Mouse (Mus musculus): Measurements from ENCODE around the gene Mllt1. TPM values are rescaled to one million over a fixed set of nuclear protein-coding genes. Genes with fewer than 3 reads are reported as not detected.

Mllt1 gene
- polyA plus RNA-seq, 1 experiment from 2014 or later = 50.5 TPM

DNA sequence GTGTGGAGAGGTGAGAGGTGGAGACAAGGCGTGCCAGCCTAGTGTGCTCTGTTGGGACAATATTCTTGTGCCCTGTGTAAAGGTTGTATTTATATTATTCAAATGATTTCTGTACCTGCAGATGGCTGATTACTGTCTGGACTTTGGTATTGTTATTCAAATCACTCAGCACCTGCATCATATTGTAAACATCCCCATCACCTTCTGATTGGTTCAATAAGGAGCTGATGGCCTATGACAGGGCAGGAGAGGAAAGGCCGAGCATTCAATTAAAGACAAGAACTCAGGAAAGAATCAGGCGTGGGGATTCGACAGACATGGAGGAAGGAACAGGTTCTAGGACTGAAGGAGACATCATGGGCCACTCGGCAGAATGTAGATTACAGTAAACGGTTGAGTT, 28.4 kb upstream of the Mllt1 start:
- Histone ChIP-seq H3K27me3 (no peaks in the 10 kb centered on the region), H3K27ac (no peak overlapping the region), H3K9ac (no peak overlapping the region), H3K4me3 (no peak overlapping the region), H3K4me2 (no peak overlapping the region), H3K9me3 (no peaks in the 10 kb centered on the region), H3K4me1 (no peaks in the 10 kb centered on the region), H3K36me3 (no peaks in the 10 kb centered on the region)
- 79% methylated on average over 6 of the region's 6 CpGs for WGBS
- no peak for ATAC-seq (ENCODE audit: insufficient number of reproducible peaks, low FRiP score, low TSS enrichment, low read depth)

- Histone ChIP-seq H3K36me3 (no peaks in the 10 kb centered on the region), H3K4me1 (no peaks in the 10 kb centered on the region), H3K9ac (no peak overlapping the region), H3K27me3 (no peaks in the 10 kb centered on the region), H3K9me3 (no peaks in the 10 kb centered on the region), H3K27ac (no peak overlapping the region), H3K4me2 (no peak overlapping the region), H3K4me3 (no peak overlapping the region)
- no peak for ATAC-seq (ENCODE audit: insufficient number of reproducible peaks, low FRiP score, low TSS enrichment, low read depth)
- 79% methylated on average over 5 of the region's 5 CpGs for WGBS
These were observed 27.6 kb upstream of the Mllt1 start for GRCm38 (mm10) chr17:56962642-56963405.

DNA sequence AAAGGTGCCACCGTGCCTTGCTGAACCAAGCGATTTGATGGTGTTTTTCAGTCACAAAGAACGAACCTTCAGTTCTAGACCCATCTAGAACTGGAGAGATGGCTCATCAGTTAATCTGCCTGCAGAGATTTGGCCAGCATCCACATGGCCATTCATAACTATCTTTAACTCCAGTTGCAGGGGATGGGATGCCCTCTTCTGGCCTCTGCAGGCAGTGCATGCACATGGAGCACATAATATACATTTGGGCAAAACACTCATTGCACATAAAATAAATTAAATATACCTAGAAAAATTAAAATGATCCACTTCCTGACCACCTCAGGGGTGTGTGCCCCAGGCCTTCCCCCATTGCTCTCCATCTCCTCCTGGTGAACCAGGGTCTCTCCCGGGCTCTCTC, 26.7 kb upstream of the Mllt1 start:
- 88% methylated on average over 4 of the region's 4 CpGs for WGBS
- Histone ChIP-seq H3K4me3 (no peak overlapping the region), H3K36me3 (no peaks in the 10 kb centered on the region), H3K4me1 (no peaks in the 10 kb centered on the region), H3K9me3 (no peaks in the 10 kb centered on the region), H3K27me3 (no peaks in the 10 kb centered on the region), H3K27ac (no peak overlapping the region), H3K9ac (no peak overlapping the region), H3K4me2 (no peak overlapping the region)
- no peak for ATAC-seq (ENCODE audit: insufficient number of reproducible peaks, low FRiP score, low TSS enrichment, low read depth)

GRCm38 (mm10) chr17:56958667-56959066, 23.5 kb upstream of the Mllt1 start:
- H3K4me2 ChIP-seq = no peak overlapping the region
- H3K4me3 ChIP-seq = no peak overlapping the region
- H3K27ac ChIP-seq = no peak overlapping the region
- no peak for ATAC-seq (ENCODE audit: insufficient number of reproducible peaks, low FRiP score, low TSS enrichment, low read depth)
- H3K36me3 ChIP-seq = no peaks in the 10 kb centered on the region
- H3K27me3 ChIP-seq = no peaks in the 10 kb centered on the region
- 76% methylated on average over 4 of the region's 4 CpGs for WGBS
- H3K4me1 ChIP-seq = no peaks in the 10 kb centered on the region
- no peak overlapping the region for H3K9ac ChIP-seq
- H3K9me3 ChIP-seq = no peaks in the 10 kb centered on the region

DNA sequence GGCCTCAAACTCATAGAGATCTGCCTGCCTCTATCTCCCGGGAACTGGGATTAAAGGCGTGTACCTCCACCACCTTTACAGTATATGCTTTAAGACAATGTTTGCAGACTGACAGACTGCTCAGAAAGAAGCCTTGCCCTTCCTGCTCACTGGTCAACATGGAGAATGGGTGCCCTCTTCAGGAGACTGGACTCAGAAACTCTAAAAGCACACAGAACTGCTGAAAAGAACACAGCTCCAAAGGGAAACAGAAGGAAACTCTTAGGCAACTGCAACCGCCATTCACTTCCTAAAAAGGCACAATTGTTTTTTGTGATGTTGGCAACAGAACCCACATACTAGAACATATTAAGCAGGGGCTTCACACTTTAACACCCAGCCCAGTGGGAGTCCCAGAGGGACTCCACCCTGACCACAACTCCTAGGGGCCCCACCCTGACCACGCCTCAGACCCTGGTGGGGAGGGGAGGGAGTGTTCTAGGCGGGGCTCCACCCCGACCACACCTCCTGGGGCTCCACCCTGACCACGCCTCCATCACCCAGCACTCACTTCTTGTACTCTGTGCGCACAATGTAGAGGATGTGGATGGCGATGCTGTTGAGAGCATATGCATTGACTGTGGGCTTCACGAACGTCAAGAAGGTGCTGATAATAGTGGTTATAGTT, 22.7 kb upstream of the Mllt1 start:
- H3K4me3 ChIP-seq = no peak overlapping the region
- no peak overlapping the region for H3K4me2 ChIP-seq
- H3K36me3 ChIP-seq = no peaks in the 10 kb centered on the region
- 0 out of 2 replicates have a peak, but pooled peaks have one; percentile 65 for ATAC-seq (ENCODE audit: insufficient number of reproducible peaks, low FRiP score, low TSS enrichment, low read depth)
- H3K9ac ChIP-seq = no peak overlapping the region
- H3K4me1 ChIP-seq = no peaks in the 10 kb centered on the region
- H3K9me3 ChIP-seq = no peaks in the 10 kb centered on the region
- 27% methylated on average over 11 of the region's 11 CpGs for WGBS
- no peaks in the 10 kb centered on the region for H3K27me3 ChIP-seq
- no peak overlapping the region for H3K27ac ChIP-seq

- ATAC-seq (ENCODE audit: insufficient number of reproducible peaks, low FRiP score, low TSS enrichment, low read depth) = no peak
- no peaks in the 10 kb centered on the region for H3K9me3 ChIP-seq
- H3K4me3 ChIP-seq = no peak overlapping the region
- 79% methylated on average over 7 of the region's 7 CpGs for WGBS
- no peaks in the 10 kb centered on the region for H3K36me3 ChIP-seq
- no peaks in the 10 kb centered on the region for H3K27me3 ChIP-seq
- H3K27ac ChIP-seq = no peak overlapping the region
- no peak overlapping the region for H3K4me2 ChIP-seq
- no peaks in the 10 kb centered on the region for H3K4me1 ChIP-seq
- H3K9ac ChIP-seq = no peak overlapping the region
These were observed 19.7 kb upstream of the Mllt1 start for GRCm38 (mm10) chr17:56954871-56955270.

DNA sequence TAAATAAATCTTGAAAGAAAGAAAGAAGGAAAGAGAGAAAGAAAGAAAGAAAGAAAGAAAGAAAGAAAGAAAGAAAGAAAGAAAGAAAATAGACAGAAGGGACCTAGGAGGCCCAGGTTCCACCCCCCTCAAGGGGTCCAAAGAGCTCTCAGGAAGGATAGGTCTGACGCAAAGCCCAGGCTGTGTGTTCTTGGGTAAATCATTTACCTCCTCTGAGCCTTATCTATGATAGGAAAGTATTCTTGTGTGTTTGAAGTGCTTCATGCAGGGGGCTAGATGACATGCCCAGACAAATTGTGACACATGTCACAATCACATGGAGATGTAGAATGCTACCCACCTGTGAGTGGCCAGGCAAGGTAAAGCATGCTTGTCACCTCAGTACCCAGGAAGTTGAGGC, 17.4 kb upstream of the Mllt1 start:
- ATAC-seq (ENCODE audit: insufficient number of reproducible peaks, low FRiP score, low TSS enrichment, low read depth) = no peak
- 100% methylated on average over 1 of the region's 1 CpGs for WGBS
- no peaks in the 10 kb centered on the region for H3K4me1 ChIP-seq

GRCm38 (mm10) chr17:56950915-56951314, 15.7 kb upstream of the Mllt1 start:
- H3K9me3 ChIP-seq = no peaks in the 10 kb centered on the region
- no peaks in the 10 kb centered on the region; the same call in 1 of the 2 replicates for H3K27me3 ChIP-seq
- ATAC-seq (ENCODE audit: insufficient number of reproducible peaks, low FRiP score, low TSS enrichment, low read depth) = no peak
- no peak overlapping the region for H3K27ac ChIP-seq
- no peak overlapping the region for H3K4me2 ChIP-seq
- H3K36me3 ChIP-seq = no peaks in the 10 kb centered on the region
- no peak overlapping the region for H3K4me3 ChIP-seq
- no peaks in the 10 kb centered on the region for H3K4me1 ChIP-seq
- H3K9ac ChIP-seq = no peak overlapping the region
- WGBS = 13% methylated on average over 3 of the region's 3 CpGs

More for the DNA sequence above, 17.4 kb upstream of the Mllt1 start:
- no peaks in the 10 kb centered on the region for H3K27me3 ChIP-seq
- no peaks in the 10 kb centered on the region for H3K36me3 ChIP-seq
- H3K9ac ChIP-seq = no peak overlapping the region
- no peaks in the 10 kb centered on the region for H3K9me3 ChIP-seq
- H3K27ac ChIP-seq = no peak overlapping the region
- no peak overlapping the region for H3K4me3 ChIP-seq
- H3K4me2 ChIP-seq = no peak overlapping the region

GRCm38 (mm10) chr17:56938751-56939150, 3.5 kb upstream of the Mllt1 start:
- WGBS = 70% methylated on average over 4 of the region's 4 CpGs
- H3K9me3 ChIP-seq = no peaks in the 10 kb centered on the region
- no peak for ATAC-seq (ENCODE audit: insufficient number of reproducible peaks, low FRiP score, low TSS enrichment, low read depth)
- no peak overlapping the region for H3K4me2 ChIP-seq
- no peaks in the 10 kb centered on the region for H3K36me3 ChIP-seq
- no peaks in the 10 kb centered on the region for H3K27me3 ChIP-seq
- peaks cover 14% of the 10 kb centered on the region for H3K4me1 ChIP-seq
- H3K9ac ChIP-seq = no peak overlapping the region
- no peak overlapping the region for H3K27ac ChIP-seq
- no peak overlapping the region for H3K4me3 ChIP-seq

GRCm38 (mm10) chr17:56936731-56937130, 1.5 kb upstream of the Mllt1 start:
- 93% methylated on average over 7 of the region's 7 CpGs for WGBS

DNA sequence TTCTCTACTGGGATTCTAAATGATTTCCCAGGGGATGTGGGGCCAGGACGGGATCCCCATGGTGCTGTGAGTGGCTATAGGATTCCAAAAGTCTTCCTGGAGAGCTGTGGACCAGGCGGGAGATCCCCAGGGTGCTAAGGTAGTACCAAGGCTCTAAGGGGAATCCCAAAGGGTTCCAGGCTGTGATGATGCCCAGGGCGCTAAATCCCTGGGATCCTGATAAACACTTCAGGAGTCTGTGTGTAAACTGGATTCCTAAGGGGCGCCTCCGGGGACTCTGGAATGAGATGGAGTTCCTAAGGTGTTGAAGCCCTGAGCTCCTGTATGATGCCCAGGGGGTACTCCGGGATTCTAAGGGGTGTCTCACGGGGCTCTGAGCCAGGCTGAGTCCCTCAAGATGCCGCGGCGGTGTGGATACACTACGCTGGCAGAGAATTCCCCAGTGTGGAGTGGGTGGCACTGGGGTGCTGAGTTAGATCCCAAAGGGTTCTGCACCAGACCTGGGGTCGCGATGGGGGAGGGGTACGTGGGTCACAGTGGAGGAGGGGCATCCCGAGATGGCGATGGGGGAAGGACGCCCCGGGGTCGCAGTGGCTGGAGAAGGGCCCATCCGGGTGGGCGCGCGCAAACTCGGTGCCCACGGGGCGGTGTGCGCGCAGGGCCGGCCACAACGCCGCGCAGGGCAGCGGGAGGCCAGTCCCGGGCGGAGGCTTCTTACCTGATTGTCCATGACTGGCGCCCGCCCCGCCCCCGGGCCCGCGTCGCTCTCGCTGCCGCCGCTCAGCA, 477 bp downstream of the Mllt1 start:
- peaks cover 33% of the 10 kb centered on the region for H3K4me1 ChIP-seq
- 3% methylated on average over 33 of the region's 45 CpGs for whole genome bisulfite sequencing
- no peaks in the 10 kb centered on the region for H3K27me3 ChIP-seq
- H3K36me3 ChIP-seq = no peaks in the 10 kb centered on the region; the same call in 1 of the 2 replicates
- peak; percentile 20 for ATAC-seq (ENCODE audit: insufficient number of reproducible peaks, low FRiP score, low TSS enrichment, low read depth)
- no peaks in the 10 kb centered on the region for H3K9me3 ChIP-seq
- H3K9ac ChIP-seq = peak overlapping the region; percentile 91
- peak overlapping the region; percentile 79 for H3K27ac ChIP-seq
- H3K4me3 ChIP-seq = peak overlapping the region; percentile 97
- peak overlapping the region; percentile 89 for H3K4me2 ChIP-seq

More at GRCm38 (mm10) chr17:56936731-56937130, 1.5 kb upstream of the Mllt1 start:
- Histone ChIP-seq H3K4me3 (no peak overlapping the region), H3K27ac (no peak overlapping the region), H3K9ac (no peak overlapping the region), H3K27me3 (no peaks in the 10 kb centered on the region), H3K4me2 (no peak overlapping the region), H3K4me1 (peaks cover 31% of the 10 kb centered on the region), H3K36me3 (no peaks in the 10 kb centered on the region; the same call in 1 of the 2 replicates), H3K9me3 (no peaks in the 10 kb centered on the region)
- ATAC-seq (ENCODE audit: insufficient number of reproducible peaks, low FRiP score, low TSS enrichment, low read depth) = no peak

DNA sequence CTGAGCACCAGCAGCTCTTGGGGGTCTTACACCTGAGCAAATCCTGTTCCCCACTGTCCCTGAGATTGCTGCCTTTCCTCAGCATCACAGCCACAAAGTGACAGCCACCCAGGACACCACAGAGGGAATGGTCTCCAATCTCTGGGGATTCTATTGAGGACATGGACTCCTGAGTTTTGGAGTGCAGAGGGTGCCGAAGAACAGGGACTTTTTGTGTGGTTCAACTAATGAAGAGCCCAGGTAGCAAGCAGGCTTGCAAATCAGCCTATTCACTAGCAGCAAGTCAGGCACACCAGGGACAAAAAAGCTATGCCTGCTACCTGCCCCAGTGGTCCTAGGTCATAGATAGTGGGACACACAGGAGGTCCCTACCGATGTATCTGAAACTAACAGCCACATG, 1.8 kb downstream of the Mllt1 start:
- 93% methylated on average over 2 of the region's 2 CpGs for WGBS
- Histone ChIP-seq H3K4me2 (no peak overlapping the region), H3K27ac (no peak overlapping the region), H3K4me1 (peaks cover 33% of the 10 kb centered on the region), H3K36me3 (no peaks in the 10 kb centered on the region; the same call in 1 of the 2 replicates), H3K9me3 (no peaks in the 10 kb centered on the region), H3K9ac (no peak overlapping the region), H3K4me3 (no peak overlapping the region), H3K27me3 (no peaks in the 10 kb centered on the region)
- no peak for ATAC-seq (ENCODE audit: insufficient number of reproducible peaks, low FRiP score, low TSS enrichment, low read depth)
